Mouse (Mus musculus) ovary, postnatal 36 days (tissue): ENCODE measurements at regions not wholly inside any gene's neighbourhood (a gene's known extent, or its start where the extent isn't known, plus 50 kb on each side); places are given as distances from the start of the nearest gene placed in this dataset.
"Not testable (repeated sequence)": the region's sequence is repeated elsewhere in the genome, so short reads cannot be mapped to it uniquely, and the experiment has no call there.

Experiments
- DNase-seq: peaks from one replicate; pipeline ENCODE4 v3.0.0; 2022; ENCODE audit warnings: low spot score, mixed read lengths

- not testable (repeated sequence) for DNase-seq
Observed at GRCm38 (mm10) chr13:50906431-50906830, 194.2 kb upstream of the Spin1 start.

- no peak for DNase-seq
Observed at GRCm38 (mm10) chr13:50906910-50907309, 193.8 kb upstream of the Spin1 start.

GRCm38 (mm10) chr13:50912776-50913175, 187.9 kb upstream of the Spin1 start:
- not testable (repeated sequence) for DNase-seq

- not testable (repeated sequence) for DNase-seq
Observed at GRCm38 (mm10) chr13:50934017-50934416, 166.7 kb upstream of the Spin1 start.

- no peak for DNase-seq
Observed at GRCm38 (mm10) chr13:50942561-50942960, 158.1 kb upstream of the Spin1 start.

GRCm38 (mm10) chr13:50949545-50950226, 151.0 kb upstream of the Spin1 start:
- peak; percentile 47 for DNase-seq

GRCm38 (mm10) chr13:50954671-50955070, 146.0 kb upstream of the Spin1 start:
- DNase-seq, result no peak

GRCm38 (mm10) chr13:50958051-50958883, 142.4 kb upstream of the Spin1 start:
- DNase-seq, result no peak

GRCm38 (mm10) chr13:50960909-50961308, 139.8 kb upstream of the Spin1 start:
- no peak for DNase-seq

GRCm38 (mm10) chr13:50964070-50964469, 136.6 kb upstream of the Spin1 start:
- no peak for DNase-seq

- DNase-seq, result not testable (repeated sequence)
Observed at GRCm38 (mm10) chr13:50965041-50965440, 135.6 kb upstream of the Spin1 start.

GRCm38 (mm10) chr13:50965678-50966077, 135.0 kb upstream of the Spin1 start:
- no peak for DNase-seq

GRCm38 (mm10) chr13:50966826-50967225, 133.9 kb upstream of the Spin1 start:
- no peak for DNase-seq

- peak; percentile 24 for DNase-seq
Observed at GRCm38 (mm10) chr13:50973379-50973778, 127.3 kb upstream of the Spin1 start.

- DNase-seq, result peak; percentile 46
Observed at GRCm38 (mm10) chr13:50975306-50975920, 125.3 kb upstream of the Spin1 start.

GRCm38 (mm10) chr13:50982005-50982404, 118.7 kb upstream of the Spin1 start:
- DNase-seq, result no peak

GRCm38 (mm10) chr13:50982990-50983389, 117.7 kb upstream of the Spin1 start:
- DNase-seq, result no peak

GRCm38 (mm10) chr13:50991726-50992432, 108.8 kb upstream of the Spin1 start:
- no peak for DNase-seq

- DNase-seq, result no peak
Observed at GRCm38 (mm10) chr13:50999738-51000137, 100.9 kb upstream of the Spin1 start.

- DNase-seq, result no peak
Observed at GRCm38 (mm10) chr13:51004827-51005226, 95.9 kb upstream of the Spin1 start.

GRCm38 (mm10) chr13:51010736-51011135, 89.9 kb upstream of the Spin1 start:
- no peak for DNase-seq

- DNase-seq, result no peak
Observed at GRCm38 (mm10) chr13:51016209-51016608, 84.5 kb upstream of the Spin1 start.
